10 mouse cellular contexts compared by ENCODE assay signal in the genomic region with DNA sequence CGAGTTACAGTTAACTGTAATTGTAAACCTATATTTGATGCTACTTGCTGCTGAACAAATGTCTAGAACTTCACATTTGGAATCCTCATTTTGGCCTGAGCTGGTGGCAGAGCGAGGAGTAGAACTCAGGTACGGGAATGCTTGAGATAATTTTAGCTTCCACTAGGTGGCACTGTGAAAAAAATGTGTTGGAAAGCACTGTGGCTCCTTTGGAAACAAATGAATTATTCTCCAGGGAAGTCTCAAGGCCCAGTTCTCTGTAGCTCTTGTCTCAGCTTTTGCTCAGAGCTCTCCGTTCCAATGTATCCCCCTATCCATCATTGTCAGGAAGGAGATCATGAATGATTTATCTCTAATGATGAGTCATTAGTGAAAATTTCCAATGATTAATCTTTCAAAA.
A peak's percentile ranks its signal among the peaks of the same experiment; 100 is the strongest.
DNase-seq lines count a peak whose midpoint lies in the region; ATAC-seq and TF ChIP-seq lines count a peak whose summit lies in the region.
"Had no signal": no experiment of that assay in that cellular context is flagged by ENCODE, and none has a peak within 500 bp of the region (broad histone marks: within the 10 kb centered on the region; RNA-seq: fewer than 3 reads in every experiment).

No protein-coding gene starts in this region.

- no peak for TF ChIP-seq POLR2A in limb, embryonic 14.5 days (IDR thresholded peaks at IDR 0.05; ENCODE audit: borderline replicate concordance, extremely low read depth, insufficient read depth, insufficient read length)

- whole genome bisulfite sequencing in heart, postnatal 0 days, result 53% methylated on average over 4 of the region's 4 CpGs
- 53% methylated on average over 4 of the region's 4 CpGs for WGBS in limb, embryonic 14.5 days
- WGBS in forebrain, embryonic 13.5 days, result 56% methylated on average over 4 of the region's 4 CpGs

- no peak for DNase-seq in heart, postnatal 0 days (ENCODE audit: low spot score)
- no peak for DNase-seq in heart, adult 11 months
- peak; percentile 1 for DNase-seq in lung, postnatal 25 days (ENCODE audit: low spot score)
- DNase-seq in lung, postnatal 14 days, result no peak
- DNase-seq in ZHBTc4 (ENCODE audit: low read depth, low spot score), result peak; percentile 52
- DNase-seq in limb, embryonic 14.5 days (ENCODE audit: low spot score), result peak; percentile 27
- no peak for DNase-seq in spleen, postnatal 14 days (ENCODE audit: low spot score in 2 of 2)

- TF ChIP-seq EP300 in heart, postnatal 0 days (IDR thresholded peaks at IDR 0.05; ENCODE audit: low read depth), result no peak

- no peak for ATAC-seq in heart, postnatal 0 days (ENCODE audit: insufficient read depth, low read depth)
- ATAC-seq in limb, embryonic 14.5 days (ENCODE audit: low FRiP score, low read depth), result no peak
- no peak for ATAC-seq in forebrain, embryonic 13.5 days

- TF ChIP-seq CTCF in heart, postnatal 0 days (IDR thresholded peaks at IDR 0.05; ENCODE audit: low read depth), result peak; percentile 29; the same call in 1 of the 2 replicates

- no peaks in the 10 kb centered on the region for H3K27me3 ChIP-seq in heart, postnatal 0 days (ENCODE audit: control insufficient read depth, insufficient read depth, low read length)
- no peaks in the 10 kb centered on the region for H3K27me3 ChIP-seq in limb, embryonic 14.5 days (ENCODE audit: control insufficient read depth, insufficient read depth, low read length)
- no peaks in the 10 kb centered on the region for H3K27me3 ChIP-seq in forebrain, embryonic 13.5 days
- H3K27me3 ChIP-seq: hindbrain, embryonic 12.5 days had no signal

- H3K4me1 ChIP-seq in heart, postnatal 0 days (ENCODE audit: control insufficient read depth, insufficient read depth), result no peaks in the 10 kb centered on the region
- no peaks in the 10 kb centered on the region for H3K4me1 ChIP-seq in limb, embryonic 14.5 days (ENCODE audit: control insufficient read depth, insufficient read depth, low read length)
- no peaks in the 10 kb centered on the region for H3K4me1 ChIP-seq in forebrain, embryonic 13.5 days
- H3K4me1 ChIP-seq: hindbrain, embryonic 12.5 days had no signal

- no peak overlapping the region for H3K9ac ChIP-seq in heart, postnatal 0 days (replicated peaks; ENCODE audit: low read depth, low read length)
- no peak overlapping the region for H3K9ac ChIP-seq in limb, embryonic 14.5 days (ENCODE audit: low read depth, low read length, severe bottlenecking)
- no peak overlapping the region for H3K9ac ChIP-seq in forebrain, embryonic 13.5 days
- H3K9ac ChIP-seq: hindbrain, embryonic 12.5 days had no signal

- no peaks in the 10 kb centered on the region for H3K9me3 ChIP-seq in heart, postnatal 0 days (replicated peaks; ENCODE audit: control insufficient read depth, low read length)
- no peaks in the 10 kb centered on the region for H3K9me3 ChIP-seq in limb, embryonic 14.5 days (ENCODE audit: control insufficient read depth, low read length)
- H3K9me3 ChIP-seq in forebrain, embryonic 13.5 days (replicated peaks), result no peaks in the 10 kb centered on the region
- H3K9me3 ChIP-seq: hindbrain, embryonic 12.5 days had no signal

- H3K36me3 ChIP-seq in heart, postnatal 0 days (replicated peaks; ENCODE audit: control insufficient read depth, insufficient read depth, low read length), result no peaks in the 10 kb centered on the region
- H3K36me3 ChIP-seq in limb, embryonic 14.5 days (ENCODE audit: control insufficient read depth, insufficient read depth, low read length), result no peaks in the 10 kb centered on the region
- H3K36me3 ChIP-seq in forebrain, embryonic 13.5 days (ENCODE audit: poor library complexity, severe bottlenecking), result no peaks in the 10 kb centered on the region
- H3K36me3 ChIP-seq: hindbrain, embryonic 12.5 days had no signal

- H3K4me2 ChIP-seq in heart, postnatal 0 days (ENCODE audit: low read depth, low read length), result no peak overlapping the region
- no peak overlapping the region for H3K4me2 ChIP-seq in limb, embryonic 14.5 days (replicated peaks; ENCODE audit: low read depth, low read length, severe bottlenecking)
- no peak overlapping the region for H3K4me2 ChIP-seq in forebrain, embryonic 13.5 days
- H3K4me2 ChIP-seq: hindbrain, embryonic 12.5 days had no signal

- no peak overlapping the region for H3K27ac ChIP-seq in heart, postnatal 0 days (ENCODE audit: low read depth)
- no peak overlapping the region for H3K27ac ChIP-seq in limb, embryonic 14.5 days (replicated peaks; ENCODE audit: low read depth, low read length)
- no peak overlapping the region for H3K27ac ChIP-seq in forebrain, embryonic 13.5 days
- H3K27ac ChIP-seq: hindbrain, embryonic 12.5 days had no signal

- H3K4me3 ChIP-seq in heart, postnatal 0 days (ENCODE audit: low read depth, low read length), result no peak overlapping the region
- no peak overlapping the region for H3K4me3 ChIP-seq in limb, embryonic 14.5 days (replicated peaks; ENCODE audit: low read length)
- no peak overlapping the region for H3K4me3 ChIP-seq in forebrain, embryonic 13.5 days
- H3K4me3 ChIP-seq: erythroblast, embryonic 14.5 days; hindbrain, embryonic 12.5 days had no signal

Comparison
In these comparisons a context has a peak if more than half of its experiments do, and no peak if none do; other contexts are left out.
1. DNase-seq: peak in lung, postnatal 25 days (single experiment), ZHBTc4 (single experiment) and limb, embryonic 14.5 days (single experiment); none in heart, postnatal 0 days (single experiment), heart, adult 11 months (single experiment), lung, postnatal 14 days (single experiment) and spleen, postnatal 14 days (0 of 2).